Mouse (Mus musculus) forebrain, embryonic 15.5 days (tissue): ENCODE measurements around the gene Smim15. TPM values are rescaled to one million over a fixed set of nuclear protein-coding genes. Genes with fewer than 3 reads are reported as not detected.

Source experiments
- ATAC-seq: fragments of 200-750 bp; cut with Nextera tagmentation; replicated peaks from 2 replicates; pipeline ENCODE4 v1.8.0; 2017; ENCODE audit warnings: mild to moderate bottlenecking, moderate TSS enrichment, moderate library complexity
- H3K27ac ChIP-seq: fragments of 300-500 bp; sonication (generic); replicated peaks from 2 replicates; pipeline ENCODE4 v1.5.1; 2015; ENCODE audit warnings: mild to moderate bottlenecking, inconsistent platforms
- H3K27me3 ChIP-seq: fragments of 300-500 bp; sonication (generic); 2 replicates; pipeline ENCODE4 v1.6.1; 2015; ENCODE audit warnings: inconsistent platforms
- H3K36me3 ChIP-seq: fragments of 300-500 bp; sonication (generic); 2 replicates; pipeline ENCODE4 v1.6.1; 2015; ENCODE audit warnings: mild to moderate bottlenecking, inconsistent platforms
- H3K4me1 ChIP-seq: fragments of 300-500 bp; sonication (generic); 2 replicates; pipeline ENCODE4 v1.6.1; 2015; ENCODE audit warnings: inconsistent platforms
- H3K4me2 ChIP-seq: fragments of 300-500 bp; sonication (generic); replicated peaks from 2 replicates; pipeline ENCODE4 v1.6.1; 2015; ENCODE audit warnings: mild to moderate bottlenecking, inconsistent platforms
- H3K4me3 ChIP-seq: fragments of 300-500 bp; sonication (generic); 2 replicates; pipeline ENCODE4 v1.5.1; 2015; ENCODE audit warnings: mild to moderate bottlenecking, inconsistent platforms
- H3K9ac ChIP-seq: fragments of 300-500 bp; sonication (generic); replicated peaks from 2 replicates; pipeline ENCODE4 v1.6.1; 2015; ENCODE audit warnings: mild to moderate bottlenecking, inconsistent platforms
- H3K9me3 ChIP-seq: fragments of 300-500 bp; sonication (generic); 2 replicates; pipeline ENCODE4 v1.6.1; 2016; ENCODE audit warnings: inconsistent platforms
- WGBS: fragments of 180-500 bp; shearing (Covaris S2); methylation state at CpG from one replicate; pipeline ENCODE4 v1.1.7; 2015; ENCODE audit warnings: mixed read lengths; 5-methylcytosine and 5-hydroxymethylcytosine counted together
- polyA plus RNA-seq: library from polyadenylated mRNA; unstranded; fragments of >200 nt; fragmentation: Nextera tagmentation; extraction: Ambion mirVana; gene quantifications from 2 replicates; pipeline ENCODE4 v1.2.1, GENCODE M21; 2015

Smim15 gene
- polyA plus RNA-seq, 1 experiment from 2014 or later = 47.7 TPM

DNA sequence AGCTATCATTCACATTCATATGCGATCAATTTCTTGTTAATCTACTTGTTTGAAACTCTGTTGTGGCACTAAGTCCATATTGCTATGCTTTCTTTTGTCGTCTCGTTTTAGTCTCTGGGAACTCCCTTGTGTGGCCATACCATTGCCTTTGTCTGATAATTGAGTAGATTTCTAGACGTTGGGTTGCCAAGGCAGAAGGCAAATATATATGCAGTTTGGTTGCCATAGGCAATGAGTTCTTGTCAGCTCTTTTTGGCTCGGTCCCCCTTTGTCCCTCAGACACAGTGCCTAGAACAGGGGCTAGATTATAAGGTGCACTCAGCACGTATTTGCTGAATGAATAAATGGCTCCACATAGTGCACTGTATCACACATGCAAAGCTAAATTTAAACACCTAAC lies 20.1 kb downstream of the Smim15 start:
- Histone ChIP-seq H3K27me3 (no peaks in the 10 kb centered on the region), H3K4me2 (no peak overlapping the region), H3K27ac (no peak overlapping the region), H3K4me3 (no peak overlapping the region), H3K9ac (no peak overlapping the region), H3K36me3 (no peaks in the 10 kb centered on the region), H3K9me3 (no peaks in the 10 kb centered on the region), H3K4me1 (peaks cover 15% of the 10 kb centered on the region)
- ATAC-seq = no peak
- 21% methylated on average over 6 of the region's 6 CpGs for WGBS

DNA sequence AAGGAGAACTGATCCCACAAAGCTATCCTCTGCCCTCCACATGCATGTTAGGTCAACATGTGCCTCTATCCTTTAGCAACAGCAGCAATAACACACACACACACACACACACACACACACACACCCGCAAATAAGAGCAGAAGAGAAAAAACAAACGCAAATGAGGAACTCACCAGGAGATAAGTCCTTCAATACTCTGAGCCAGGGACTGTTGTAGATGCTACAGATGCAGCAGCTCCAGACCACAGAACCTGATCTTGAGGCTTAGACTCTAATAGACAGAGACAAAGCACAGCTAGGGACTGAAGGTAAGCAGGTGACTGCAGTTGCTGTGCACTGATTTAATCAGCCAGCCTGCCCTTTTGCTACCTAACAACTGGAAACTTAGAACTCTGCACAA lies 21.8 kb downstream of the Smim15 start:
- Histone ChIP-seq H3K4me3 (no peak overlapping the region), H3K9me3 (no peaks in the 10 kb centered on the region), H3K36me3 (no peaks in the 10 kb centered on the region), H3K9ac (no peak overlapping the region), H3K4me1 (peaks cover 4% of the 10 kb centered on the region), H3K27ac (no peak overlapping the region), H3K27me3 (no peaks in the 10 kb centered on the region), H3K4me2 (no peak overlapping the region)
- 88% methylated on average over 2 of the region's 2 CpGs for WGBS
- no peak for ATAC-seq

DNA sequence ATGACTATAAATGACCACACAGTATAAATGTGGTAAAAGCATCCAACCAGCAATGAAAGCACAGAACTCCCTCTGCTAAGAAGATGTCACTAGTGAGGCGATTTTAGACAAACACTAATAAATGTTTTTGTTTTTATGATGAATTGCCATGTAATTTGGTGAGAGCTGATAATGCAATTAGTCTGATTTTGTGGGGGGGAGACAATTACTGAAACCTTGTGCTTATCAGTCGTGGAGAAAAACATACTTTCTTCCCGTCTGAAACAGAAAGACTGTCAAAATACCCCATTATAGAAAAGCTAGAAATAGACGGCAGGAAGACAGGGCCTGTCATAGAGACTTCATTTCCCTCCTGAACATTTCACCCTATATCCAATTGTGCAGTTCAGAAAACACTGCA lies 24.9 kb downstream of the Smim15 start:
- Histone ChIP-seq H3K36me3 (no peaks in the 10 kb centered on the region), H3K27me3 (no peaks in the 10 kb centered on the region), H3K27ac (no peak overlapping the region), H3K4me3 (no peak overlapping the region), H3K9me3 (no peaks in the 10 kb centered on the region), H3K4me1 (no peaks in the 10 kb centered on the region), H3K4me2 (no peak overlapping the region), H3K9ac (no peak overlapping the region)
- WGBS = 65% methylated on average over 4 of the region's 4 CpGs
- no peak for ATAC-seq

DNA sequence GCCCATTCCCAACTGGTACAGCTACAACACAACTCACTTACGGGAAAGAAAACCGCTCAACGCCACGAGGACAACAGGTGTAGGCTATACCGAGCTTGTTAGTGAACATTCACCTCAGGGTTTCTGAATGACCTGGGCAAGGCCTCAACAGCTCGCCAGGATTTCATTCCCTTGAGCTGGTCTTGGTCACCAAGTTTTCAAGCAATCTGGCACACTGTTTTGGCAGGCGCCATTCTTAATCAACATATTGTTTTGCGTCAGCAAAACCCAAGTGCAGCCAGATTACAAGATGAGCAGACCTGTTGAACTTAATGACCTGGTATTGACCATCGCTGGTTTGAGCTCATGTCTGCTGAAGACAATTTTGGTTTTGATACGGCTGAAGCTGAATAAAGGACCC lies 25.9 kb downstream of the Smim15 start:
- no peaks in the 10 kb centered on the region for H3K9me3 ChIP-seq
- H3K9ac ChIP-seq = no peak overlapping the region
- H3K4me3 ChIP-seq = no peak overlapping the region
- H3K27me3 ChIP-seq = no peaks in the 10 kb centered on the region
- no peak for ATAC-seq
- no peaks in the 10 kb centered on the region for H3K36me3 ChIP-seq
- no peak overlapping the region for H3K4me2 ChIP-seq
- no peaks in the 10 kb centered on the region for H3K4me1 ChIP-seq
- 95% methylated on average over 10 of the region's 10 CpGs for WGBS
- H3K27ac ChIP-seq = no peak overlapping the region

DNA sequence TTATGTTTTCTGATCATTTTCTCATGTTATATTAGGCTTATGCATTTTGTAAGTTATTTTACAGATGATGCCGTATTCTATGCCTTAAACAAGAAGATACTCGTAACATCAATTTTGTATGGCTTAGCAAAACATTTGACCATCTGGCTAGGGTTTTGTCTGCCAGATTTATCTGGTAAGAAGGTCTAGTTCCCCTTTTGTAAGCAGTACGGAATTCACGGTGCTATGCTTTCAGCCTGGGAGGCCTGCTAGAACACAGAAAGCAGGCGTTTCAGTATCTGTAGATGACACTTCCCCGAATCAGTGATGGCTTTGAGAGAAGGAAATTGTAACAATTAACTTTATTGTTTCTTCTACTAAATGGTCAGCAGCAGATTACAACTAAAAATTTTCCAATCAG lies 33.2 kb downstream of the Smim15 start:
- no peak for ATAC-seq
- H3K9me3 ChIP-seq = no peaks in the 10 kb centered on the region
- H3K9ac ChIP-seq = no peak overlapping the region
- H3K4me2 ChIP-seq = no peak overlapping the region
- H3K27ac ChIP-seq = no peak overlapping the region
- 70% methylated on average over 6 of the region's 6 CpGs for WGBS
- H3K4me1 ChIP-seq = no peaks in the 10 kb centered on the region
- H3K36me3 ChIP-seq = no peaks in the 10 kb centered on the region
- no peaks in the 10 kb centered on the region for H3K27me3 ChIP-seq
- H3K4me3 ChIP-seq = no peak overlapping the region

DNA sequence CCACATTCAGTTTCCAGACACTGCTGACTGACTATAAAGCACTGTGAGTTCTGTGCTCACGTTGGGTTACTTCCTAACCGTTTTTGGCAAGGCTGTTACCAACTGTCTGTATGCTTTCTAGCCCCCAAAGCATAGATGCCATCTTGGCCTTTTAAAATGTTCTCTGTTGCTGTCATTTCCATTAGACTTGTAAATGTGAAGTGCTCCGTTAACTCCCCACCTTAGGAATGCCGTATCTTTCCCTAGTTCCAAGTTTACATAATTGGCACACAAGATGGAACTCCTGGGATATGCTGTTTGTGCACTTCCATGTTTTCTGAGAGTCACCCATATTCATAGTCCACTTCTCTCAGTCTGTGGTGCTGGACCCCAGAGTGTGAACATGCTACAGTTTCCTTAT lies 33.7 kb downstream of the Smim15 start:
- WGBS = 70% methylated on average over 4 of the region's 4 CpGs
- no peak overlapping the region for H3K4me2 ChIP-seq
- H3K27ac ChIP-seq = no peak overlapping the region
- no peak for ATAC-seq
- no peaks in the 10 kb centered on the region for H3K4me1 ChIP-seq
- no peak overlapping the region for H3K9ac ChIP-seq
- no peaks in the 10 kb centered on the region for H3K27me3 ChIP-seq
- no peaks in the 10 kb centered on the region for H3K9me3 ChIP-seq
- H3K36me3 ChIP-seq = no peaks in the 10 kb centered on the region
- H3K4me3 ChIP-seq = no peak overlapping the region

DNA sequence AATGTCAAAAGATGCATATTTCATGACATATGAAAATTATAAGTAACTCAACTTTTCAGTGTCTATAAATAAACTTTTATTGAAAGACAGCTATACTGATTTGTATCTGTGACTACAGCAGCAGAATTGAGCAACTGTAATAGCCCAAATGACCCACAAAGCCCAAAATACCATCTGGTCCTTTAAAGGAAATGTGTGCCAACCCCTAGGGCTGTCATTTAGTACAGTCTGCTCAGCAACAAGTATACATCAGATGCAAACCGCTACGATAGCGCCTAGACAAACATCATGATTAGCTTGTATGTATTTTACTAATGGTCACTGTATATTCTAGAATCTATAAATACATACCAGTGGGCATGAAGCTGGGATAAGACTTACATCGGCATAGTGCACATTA lies 39.8 kb downstream of the Smim15 start:
- no peak overlapping the region for H3K9ac ChIP-seq
- H3K9me3 ChIP-seq = no peaks in the 10 kb centered on the region
- WGBS = 86% methylated on average over 4 of the region's 4 CpGs
- no peaks in the 10 kb centered on the region for H3K27me3 ChIP-seq
- no peaks in the 10 kb centered on the region for H3K4me1 ChIP-seq
- H3K27ac ChIP-seq = no peak overlapping the region
- H3K4me3 ChIP-seq = no peak overlapping the region
- H3K4me2 ChIP-seq = no peak overlapping the region
- no peaks in the 10 kb centered on the region for H3K36me3 ChIP-seq
- ATAC-seq = no peak

DNA sequence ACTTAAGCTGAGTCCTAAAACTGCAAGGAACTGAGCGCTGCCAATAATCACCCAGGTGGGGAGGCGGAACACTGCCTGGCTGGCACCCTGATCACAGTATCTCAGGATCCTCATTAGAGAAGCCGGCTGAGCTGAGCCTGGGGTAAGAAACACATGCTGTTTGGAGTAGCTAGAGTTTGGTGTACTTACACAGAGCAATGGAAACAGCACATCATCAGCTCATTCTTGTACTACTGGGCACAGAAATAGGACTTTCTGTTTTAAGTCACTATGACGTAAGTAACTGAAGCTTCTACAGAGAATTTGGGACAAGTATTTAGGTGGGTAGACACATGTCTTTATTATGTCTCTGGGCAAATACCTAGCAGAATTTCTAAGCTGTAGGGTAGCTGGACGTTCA lies 41.8 kb downstream of the Smim15 start:
- Histone ChIP-seq H3K27me3 (no peaks in the 10 kb centered on the region), H3K4me2 (no peak overlapping the region), H3K4me3 (no peak overlapping the region), H3K27ac (no peak overlapping the region), H3K9ac (no peak overlapping the region), H3K36me3 (no peaks in the 10 kb centered on the region), H3K4me1 (no peaks in the 10 kb centered on the region), H3K9me3 (no peaks in the 10 kb centered on the region)
- 79% methylated on average over 5 of the region's 5 CpGs for WGBS
- no peak for ATAC-seq

DNA sequence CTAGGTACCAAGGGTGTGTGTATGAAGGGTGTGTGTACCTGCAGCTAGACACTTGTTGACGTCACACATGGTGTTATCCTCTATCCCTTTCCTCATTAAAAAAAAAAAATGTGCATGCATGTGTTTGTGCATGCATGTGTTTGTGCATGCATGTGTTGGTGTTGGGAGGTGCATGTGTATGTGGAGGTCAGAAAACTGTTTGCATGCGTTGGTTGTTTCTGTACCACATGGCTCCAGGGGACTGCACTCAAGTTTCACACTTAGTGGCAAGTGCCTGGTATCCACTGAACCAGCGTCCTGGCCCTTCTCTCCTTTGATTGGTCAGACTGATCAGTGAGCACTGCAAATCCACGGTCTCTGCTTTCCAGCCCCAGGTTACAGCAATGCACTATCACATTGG lies 42.5 kb downstream of the Smim15 start:
- Histone ChIP-seq H3K9ac (no peak overlapping the region), H3K4me3 (no peak overlapping the region), H3K27ac (no peak overlapping the region), H3K36me3 (no peaks in the 10 kb centered on the region), H3K4me1 (no peaks in the 10 kb centered on the region), H3K4me2 (no peak overlapping the region), H3K9me3 (no peaks in the 10 kb centered on the region), H3K27me3 (no peaks in the 10 kb centered on the region)
- no peak for ATAC-seq
- 76% methylated on average over 4 of the region's 4 CpGs for WGBS

DNA sequence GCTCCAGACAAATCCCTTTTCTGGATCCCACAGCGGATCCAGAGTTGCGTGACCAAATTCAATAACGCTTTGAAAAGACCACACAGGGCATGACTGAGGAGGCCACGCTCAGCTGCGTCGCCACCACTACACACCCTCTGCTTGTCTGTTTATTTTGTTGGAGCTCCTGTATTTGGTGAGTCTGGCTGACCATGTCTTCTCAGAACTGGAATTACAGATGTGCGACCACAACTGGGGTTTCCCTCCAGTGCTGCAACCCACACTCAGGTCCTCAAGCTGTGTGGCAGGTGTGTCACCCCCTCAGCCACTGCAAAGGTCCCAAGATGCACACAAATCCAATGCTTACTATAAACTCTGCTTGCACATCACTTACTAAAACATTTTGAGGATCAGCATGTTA lies 48.0 kb downstream of the Smim15 start:
- Histone ChIP-seq H3K36me3 (no peaks in the 10 kb centered on the region), H3K4me1 (no peaks in the 10 kb centered on the region; the same call in 1 of the 2 replicates), H3K9me3 (no peaks in the 10 kb centered on the region), H3K4me2 (no peak overlapping the region), H3K4me3 (no peak overlapping the region), H3K27me3 (no peaks in the 10 kb centered on the region), H3K27ac (no peak overlapping the region), H3K9ac (no peak overlapping the region)
- 89% methylated on average over 7 of the region's 7 CpGs for WGBS
- no peak for ATAC-seq

DNA sequence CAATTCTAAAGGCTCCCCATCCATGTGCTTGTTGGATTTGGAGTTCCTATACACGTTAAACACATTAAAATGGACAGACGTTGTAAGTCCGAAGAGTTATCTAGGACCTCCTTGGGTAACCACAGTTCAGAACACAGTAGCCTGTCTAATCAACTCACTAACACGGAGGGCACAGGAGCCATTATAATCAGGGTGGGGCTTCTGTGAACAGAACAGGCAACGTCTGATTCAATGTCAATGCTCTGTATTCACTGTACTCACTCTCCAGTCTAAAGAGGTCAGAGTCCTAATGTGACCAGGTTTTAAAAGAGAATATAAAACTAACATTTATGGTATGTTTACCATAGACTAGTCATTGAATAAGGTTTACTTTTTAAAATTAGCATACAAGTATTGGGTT lies 50.4 kb downstream of the Smim15 start:
- H3K9ac ChIP-seq = no peak overlapping the region
- H3K4me1 ChIP-seq = no peaks in the 10 kb centered on the region; the same call in 1 of the 2 replicates
- H3K4me2 ChIP-seq = no peak overlapping the region
- H3K4me3 ChIP-seq = no peak overlapping the region
- no peaks in the 10 kb centered on the region for H3K27me3 ChIP-seq
- ATAC-seq = no peak
- H3K27ac ChIP-seq = no peak overlapping the region
- H3K9me3 ChIP-seq = no peaks in the 10 kb centered on the region
- H3K36me3 ChIP-seq = no peaks in the 10 kb centered on the region
- WGBS = 90% methylated on average over 5 of the region's 5 CpGs

DNA sequence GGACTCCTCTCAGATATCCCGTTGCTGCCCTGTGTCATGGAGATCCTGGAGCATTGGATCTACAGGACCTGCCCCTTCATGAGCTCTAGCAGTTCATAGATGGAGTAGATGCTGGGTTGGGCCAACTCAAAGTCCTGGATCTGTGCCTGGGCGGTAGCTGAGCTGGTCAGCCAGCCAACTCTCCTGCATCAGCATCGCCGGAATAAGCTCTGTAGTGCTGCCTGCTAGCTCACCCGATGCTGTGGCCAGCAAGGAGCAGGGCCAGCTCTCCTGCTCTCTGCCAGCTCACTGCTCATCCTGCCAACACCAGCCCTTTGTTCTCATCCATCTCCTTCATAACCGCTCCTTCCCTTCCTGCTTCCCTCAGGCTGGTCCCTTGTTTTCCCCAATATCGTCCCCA lies 51.4 kb downstream of the Smim15 start:
- no peak overlapping the region for H3K4me3 ChIP-seq

DNA sequence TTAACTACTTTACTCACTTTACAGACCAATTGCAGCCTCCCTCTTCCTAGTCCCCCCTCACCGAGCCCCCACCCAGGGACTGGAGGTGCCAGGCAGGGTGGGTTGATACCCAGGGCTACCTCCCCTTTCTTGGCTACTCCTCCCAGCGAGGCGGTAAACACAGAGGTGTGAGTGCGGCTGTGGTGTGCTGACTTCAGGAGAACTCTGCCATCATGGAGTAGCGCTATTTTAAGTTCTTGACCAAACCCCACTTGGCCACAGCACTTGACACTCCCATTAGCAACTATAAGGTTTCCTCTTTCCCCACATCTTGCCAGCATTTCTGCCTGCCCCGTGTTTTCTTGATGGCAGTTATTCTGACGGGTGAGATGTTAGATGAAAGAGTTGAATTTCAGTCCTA lies 52.2 kb downstream of the Smim15 start:
- no peak overlapping the region for H3K9ac ChIP-seq
- H3K9me3 ChIP-seq = no peaks in the 10 kb centered on the region
- no peaks in the 10 kb centered on the region for H3K27me3 ChIP-seq
- H3K36me3 ChIP-seq = no peaks in the 10 kb centered on the region
- no peak overlapping the region for H3K27ac ChIP-seq
- H3K4me2 ChIP-seq = no peak overlapping the region
- no peak for ATAC-seq
- H3K4me3 ChIP-seq = no peak overlapping the region
- H3K4me1 ChIP-seq = no peaks in the 10 kb centered on the region; the same call in 1 of the 2 replicates
- 90% methylated on average over 7 of the region's 7 CpGs for whole genome bisulfite sequencing

More for the DNA sequence above, 51.4 kb downstream of the Smim15 start:
- Histone ChIP-seq H3K4me2 (no peak overlapping the region), H3K27me3 (no peaks in the 10 kb centered on the region), H3K9ac (no peak overlapping the region), H3K4me1 (no peaks in the 10 kb centered on the region; the same call in 1 of the 2 replicates), H3K36me3 (no peaks in the 10 kb centered on the region), H3K27ac (no peak overlapping the region), H3K9me3 (no peaks in the 10 kb centered on the region)
- ATAC-seq = peak; percentile 75
- WGBS = 72% methylated on average over 7 of the region's 7 CpGs
